Mouse (Mus musculus): ENCODE measurements around the gene Ptger1. TPM values are rescaled to one million over a fixed set of nuclear protein-coding genes. Genes with fewer than 3 reads are reported as not detected.
A peak's percentile ranks its signal among the peaks of the same experiment; 100 is the strongest.

Ptger1 gene
- polyA plus RNA-seq, 1 experiment from 2014 or later = 9.8 TPM

GRCm38 (mm10) chr8:83707554-83707953 is 41.1 kb downstream of the Ptger1 start:
- TF ChIP-seq CTCF (IDR thresholded peaks at IDR 0.05; ENCODE audit: low read depth) = no peak
- Histone ChIP-seq H3K9me3 (replicated peaks; ENCODE audit: low read length) (no peaks in the 10 kb centered on the region), H3K4me3 (replicated peaks; ENCODE audit: low read depth, low read length) (no peak overlapping the region), H3K36me3 (ENCODE audit: insufficient read depth, low read length) (no peaks in the 10 kb centered on the region), H3K27ac (no peak overlapping the region), H3K9ac (ENCODE audit: low read depth, low read length) (no peak overlapping the region), H3K4me1 (replicated peaks; ENCODE audit: insufficient read depth, low read length) (no peaks in the 10 kb centered on the region), H3K4me2 (ENCODE audit: low read length) (no peak overlapping the region), H3K27me3 (ENCODE audit: insufficient read depth, low read length) (no peaks in the 10 kb centered on the region)
- ATAC-seq (replicated peaks; ENCODE audit: low FRiP score, low read depth) = no peak
- DNase-seq (ENCODE audit: low spot score) = no peak
- WGBS = 74% methylated on average over 8 of the region's 8 CpGs

- H3K27me3 ChIP-seq (ENCODE audit: insufficient read depth, low read length) = no peaks in the 10 kb centered on the region
- 19% methylated on average over 8 of the region's 8 CpGs for WGBS
- ATAC-seq (replicated peaks; ENCODE audit: low FRiP score, low read depth) = no peak; the same call in 1 of the 2 replicates
- TF ChIP-seq CTCF (IDR thresholded peaks at IDR 0.05; ENCODE audit: low read depth) = no peak
- peaks cover 4% of the 10 kb centered on the region; the same call in 1 of the 2 replicates for H3K36me3 ChIP-seq (ENCODE audit: insufficient read depth, low read length)
- H3K27ac ChIP-seq = no peak overlapping the region
- no peak overlapping the region for H3K9ac ChIP-seq (ENCODE audit: low read depth, low read length)
- 0 out of 2 replicates have a peak, but pooled peaks cover 7% of the 10 kb centered on the region for H3K4me1 ChIP-seq (replicated peaks; ENCODE audit: insufficient read depth, low read length)
- H3K4me3 ChIP-seq (replicated peaks; ENCODE audit: low read depth, low read length) = peak overlapping the region; percentile 73; the same call in 1 of the 2 replicates
- peak overlapping the region; percentile 31 for H3K4me2 ChIP-seq (ENCODE audit: low read length)
- DNase-seq (ENCODE audit: low spot score) = no peak
- no peaks in the 10 kb centered on the region for H3K9me3 ChIP-seq (replicated peaks; ENCODE audit: low read length)
These were observed 48.2 kb downstream of the Ptger1 start for GRCm38 (mm10) chr8:83714676-83715030.

DNA sequence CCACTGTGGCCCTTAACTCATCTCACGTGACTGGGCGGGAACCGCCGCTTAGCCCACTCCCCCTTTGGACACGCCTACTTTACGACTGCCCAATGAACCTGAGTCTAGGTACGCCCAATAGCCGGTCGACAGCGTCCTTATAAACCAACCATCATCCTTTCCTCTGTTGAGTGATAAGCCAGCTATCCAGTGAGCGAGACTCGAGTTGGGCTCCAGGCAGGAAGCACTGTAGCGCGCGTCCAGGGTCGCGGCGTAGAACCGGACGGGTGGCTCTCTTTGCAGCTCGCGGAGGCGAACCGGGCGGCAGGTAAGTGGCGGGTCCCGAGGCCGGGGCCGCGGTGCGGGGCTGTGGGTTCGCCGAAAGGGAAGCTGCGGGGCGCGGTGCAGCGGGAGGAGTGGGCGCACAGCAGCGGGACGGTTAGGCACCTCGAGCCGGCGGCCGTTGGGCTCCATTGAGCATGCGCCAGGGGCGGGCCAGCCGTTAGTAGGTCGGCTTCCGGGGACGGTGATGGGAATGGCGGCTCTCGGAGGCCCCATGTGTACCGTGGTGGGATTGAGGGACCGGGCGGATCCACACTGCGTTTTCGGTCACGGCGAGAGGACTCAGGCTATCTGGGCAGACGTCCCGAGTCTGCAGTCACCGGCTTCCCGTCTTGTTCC is 48.7 kb downstream of the Ptger1 start, which contains the start of gene Ddx39:
TSS of gene Ddx39 (plus strand) at position 147 of the 660 bp plus-strand sequence.
- TF ChIP-seq CTCF (IDR thresholded peaks at IDR 0.05; ENCODE audit: low read depth) = no peak
- H3K9ac ChIP-seq (ENCODE audit: low read depth, low read length) = peak within 1 kb of the TSS; percentile 91
- 0 out of 2 replicates have a peak, but pooled peaks cover 7% of the 10 kb centered on the region for H3K4me1 ChIP-seq (replicated peaks; ENCODE audit: insufficient read depth, low read length)
- peak within 1 kb of the TSS; percentile 96 for H3K27ac ChIP-seq
- H3K36me3 ChIP-seq (ENCODE audit: insufficient read depth, low read length) = peaks cover 9% of the 10 kb centered on the region
- no peaks in the 10 kb centered on the region for H3K9me3 ChIP-seq (replicated peaks; ENCODE audit: low read length)
- H3K27me3 ChIP-seq (ENCODE audit: insufficient read depth, low read length) = no peaks in the 10 kb centered on the region
- peak; percentile 100 for DNase-seq (ENCODE audit: low spot score)
- H3K4me3 ChIP-seq (replicated peaks; ENCODE audit: low read depth, low read length) = peak within 1 kb of the TSS; percentile 73
- WGBS = under 1% methylated on average over 62 of the region's 63 CpGs
- ATAC-seq (replicated peaks; ENCODE audit: low FRiP score, low read depth) = peak; percentile 99
- H3K4me2 ChIP-seq (ENCODE audit: low read length) = peak within 1 kb of the TSS; percentile 69

DNA sequence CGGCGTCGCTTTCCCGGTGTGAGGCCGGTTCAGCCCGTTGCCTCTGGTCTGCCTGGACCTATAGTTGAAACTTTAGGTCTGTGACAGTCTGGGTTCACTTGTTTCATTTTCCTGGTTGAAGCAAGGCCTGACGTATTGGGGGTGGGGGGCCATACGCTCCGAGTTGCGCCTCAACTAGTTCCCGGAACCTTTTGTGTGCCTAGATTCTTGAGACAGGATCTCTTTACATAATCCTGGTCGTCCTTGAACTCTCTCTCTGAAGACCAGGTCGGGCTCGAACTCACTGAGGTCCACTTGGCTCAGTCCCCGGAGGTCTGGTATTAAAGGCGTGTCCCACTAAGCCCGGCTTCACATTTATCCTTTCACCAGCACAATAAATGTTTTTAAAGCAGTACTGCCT is 49.3 kb downstream of the Ptger1 start:
- WGBS = under 1% methylated on average over 17 of the region's 17 CpGs
- peak overlapping the region; percentile 91 for H3K9ac ChIP-seq (ENCODE audit: low read depth, low read length)
- ATAC-seq (replicated peaks; ENCODE audit: low FRiP score, low read depth) (no peak), DNase-seq (ENCODE audit: low spot score) (no peak)
- H3K4me2 ChIP-seq (ENCODE audit: low read length) = peak overlapping the region; percentile 69
- peak overlapping the region; percentile 96 for H3K27ac ChIP-seq
- H3K4me3 ChIP-seq (replicated peaks; ENCODE audit: low read depth, low read length) = peak overlapping the region; percentile 73
- no peaks in the 10 kb centered on the region for H3K9me3 ChIP-seq (replicated peaks; ENCODE audit: low read length)
- H3K4me1 ChIP-seq (replicated peaks; ENCODE audit: insufficient read depth, low read length) = 0 out of 2 replicates have a peak, but pooled peaks cover 7% of the 10 kb centered on the region
- peaks cover 15% of the 10 kb centered on the region for H3K36me3 ChIP-seq (ENCODE audit: insufficient read depth, low read length)
- no peak for TF ChIP-seq CTCF (IDR thresholded peaks at IDR 0.05; ENCODE audit: low read depth)
- no peaks in the 10 kb centered on the region for H3K27me3 ChIP-seq (ENCODE audit: insufficient read depth, low read length)

- peaks cover 23% of the 10 kb centered on the region for H3K36me3 ChIP-seq (ENCODE audit: insufficient read depth, low read length)
- no peaks in the 10 kb centered on the region for H3K27me3 ChIP-seq (ENCODE audit: insufficient read depth, low read length)
- WGBS = 62% methylated on average over 2 of the region's 2 CpGs
- H3K4me1 ChIP-seq (replicated peaks; ENCODE audit: insufficient read depth, low read length) = 0 out of 2 replicates have a peak, but pooled peaks cover 7% of the 10 kb centered on the region
- H3K9ac ChIP-seq (ENCODE audit: low read depth, low read length) = 0 out of 2 replicates have a peak overlapping the region, but pooled peaks have one; percentile 1
- H3K27ac ChIP-seq = no peak overlapping the region
- H3K4me3 ChIP-seq (replicated peaks; ENCODE audit: low read depth, low read length) = no peak overlapping the region
- no peaks in the 10 kb centered on the region for H3K9me3 ChIP-seq (replicated peaks; ENCODE audit: low read length)
- TF ChIP-seq CTCF (IDR thresholded peaks at IDR 0.05; ENCODE audit: low read depth) = no peak
- H3K4me2 ChIP-seq (ENCODE audit: low read length) = peak overlapping the region; percentile 69
- no peak for DNase-seq (ENCODE audit: low spot score)
- no peak for ATAC-seq (replicated peaks; ENCODE audit: low FRiP score, low read depth)
These were observed 50.1 kb downstream of the Ptger1 start for GRCm38 (mm10) chr8:83716563-83716962.

- H3K36me3 ChIP-seq (ENCODE audit: insufficient read depth, low read length) = peaks cover 48% of the 10 kb centered on the region
- DNase-seq (ENCODE audit: low spot score) (no peak), ATAC-seq (replicated peaks; ENCODE audit: low FRiP score, low read depth) (no peak)
- 0 out of 2 replicates have a peak, but pooled peaks cover 7% of the 10 kb centered on the region for H3K4me1 ChIP-seq (replicated peaks; ENCODE audit: insufficient read depth, low read length)
- no peak overlapping the region for H3K27ac ChIP-seq
- H3K4me2 ChIP-seq (ENCODE audit: low read length) = no peak overlapping the region
- TF ChIP-seq CTCF (IDR thresholded peaks at IDR 0.05; ENCODE audit: low read depth) = no peak
- no peak overlapping the region for H3K4me3 ChIP-seq (replicated peaks; ENCODE audit: low read depth, low read length)
- WGBS = 68% methylated on average over 2 of the region's 2 CpGs
- H3K9me3 ChIP-seq (replicated peaks; ENCODE audit: low read length) = no peaks in the 10 kb centered on the region
- no peaks in the 10 kb centered on the region for H3K27me3 ChIP-seq (ENCODE audit: insufficient read depth, low read length)
- no peak overlapping the region for H3K9ac ChIP-seq (ENCODE audit: low read depth, low read length)
These were observed 52.6 kb downstream of the Ptger1 start for GRCm38 (mm10) chr8:83719048-83719447.
